Mouse (Mus musculus): Measurements from ENCODE around the gene Dok4.

GRCm38 (mm10) chr8:94870003-94870402 is 6.1 kb downstream of the Dok4 start:
- TF ChIP-seq POLR2AphosphoS2 (IDR thresholded peaks at IDR 0.05; ENCODE audit: insufficient read length, low read depth) = no peak
- no peak for TF ChIP-seq POLR2A (IDR thresholded peaks at IDR 0.05; ENCODE audit: insufficient read length, low read depth)
- no peak for TF ChIP-seq E2F4 (IDR thresholded peaks at IDR 0.05; ENCODE audit: insufficient read depth)
- no peak for TF ChIP-seq MYOD1 (IDR thresholded peaks at IDR 0.05; ENCODE audit: control insufficient read depth in 1 of 3, insufficient read length in 2 of 3, low read depth in 2 of 3)
- no peak for TF ChIP-seq MAX (IDR thresholded peaks at IDR 0.05; ENCODE audit: low read depth)
- no peak for TF ChIP-seq REST (IDR thresholded peaks at IDR 0.05; ENCODE audit: insufficient read depth, insufficient read length)
- no peak for TF ChIP-seq CEBPB (IDR thresholded peaks at IDR 0.05; ENCODE audit: insufficient read depth, poor library complexity, severe bottlenecking)
- TF ChIP-seq USF1 (IDR thresholded peaks at IDR 0.05; ENCODE audit: low read depth) = no peak
- no peak for TF ChIP-seq TCF12 (IDR thresholded peaks at IDR 0.05; ENCODE audit: insufficient read depth, poor library complexity, severe bottlenecking)
- TF ChIP-seq SRF (IDR thresholded peaks at IDR 0.05; ENCODE audit: control insufficient read depth, insufficient read length, low read depth) = no peak
- TF ChIP-seq TCF3 (IDR thresholded peaks at IDR 0.05; ENCODE audit: insufficient read length, low read depth) = no peak
- TF ChIP-seq MYOG (IDR thresholded peaks at IDR 0.05; ENCODE audit: control insufficient read depth in 1 of 3, insufficient read depth in 1 of 3, insufficient read length in 2 of 3, low read depth in 2 of 3) = no peak
